ENCODE assay signal across 15 mouse cellular contexts in the genomic region with DNA sequence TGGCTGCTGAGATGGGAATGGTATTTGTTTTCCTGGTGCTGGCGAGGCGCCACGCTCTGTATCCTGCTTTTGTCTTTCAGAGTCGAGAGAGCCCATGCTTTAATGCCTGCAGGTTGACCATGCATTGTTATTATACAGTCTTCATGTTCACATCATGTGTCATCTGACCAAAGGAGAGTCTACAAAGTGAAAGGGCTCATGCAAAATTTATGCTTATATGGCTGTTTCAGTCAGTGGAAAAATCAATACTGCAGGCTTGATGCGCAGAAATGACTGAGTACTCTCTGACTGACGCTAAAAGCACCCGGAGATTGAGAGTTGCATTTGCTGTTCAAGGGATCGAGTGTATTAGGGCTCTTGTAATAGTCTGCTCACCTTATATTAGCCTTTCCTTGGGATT.
DNase-seq lines count a peak whose midpoint lies in the region; ATAC-seq and TF ChIP-seq lines count a peak whose summit lies in the region.
"Had no signal": no experiment of that assay in that cellular context is flagged by ENCODE, and none has a peak within 500 bp of the region (broad histone marks: within the 10 kb centered on the region; RNA-seq: fewer than 3 reads in every experiment).

No protein-coding gene starts in this region.

- H3K4me3 ChIP-seq in forebrain, embryonic 13.5 days, result no peak overlapping the region
- H3K4me3 ChIP-seq in hindbrain, embryonic 15.5 days, result no peak overlapping the region
- H3K4me3 ChIP-seq in neural tube, embryonic 12.5 days, result no peak overlapping the region
- H3K4me3 ChIP-seq in layer of hippocampus, adult 2 months, result no peak overlapping the region
- H3K4me3 ChIP-seq: limb, embryonic 15.5 days; stomach, embryonic 15.5 days had no signal

- 57% methylated on average over 8 of the region's 8 CpGs for WGBS in forebrain, embryonic 13.5 days
- WGBS in hindbrain, embryonic 15.5 days, result 52% methylated on average over 8 of the region's 8 CpGs
- 69% methylated on average over 8 of the region's 8 CpGs for WGBS in neural tube, embryonic 12.5 days

- H3K27ac ChIP-seq in forebrain, embryonic 13.5 days, result peak overlapping the region; percentile 58
- peak overlapping the region; percentile 32 for H3K27ac ChIP-seq in hindbrain, embryonic 15.5 days (replicated peaks)
- H3K27ac ChIP-seq in neural tube, embryonic 12.5 days, result no peak overlapping the region
- no peak overlapping the region for H3K27ac ChIP-seq in layer of hippocampus, adult 2 months
- H3K27ac ChIP-seq: limb, embryonic 15.5 days; stomach, embryonic 15.5 days had no signal

- no peak overlapping the region for H3K9ac ChIP-seq in forebrain, embryonic 13.5 days
- H3K9ac ChIP-seq in hindbrain, embryonic 15.5 days, result no peak overlapping the region
- H3K9ac ChIP-seq in neural tube, embryonic 12.5 days, result no peak overlapping the region
- H3K9ac ChIP-seq: limb, embryonic 15.5 days; stomach, embryonic 15.5 days had no signal

- peak; percentile 64 for ATAC-seq in forebrain, embryonic 13.5 days
- peak; percentile 74; the same call in 1 of the 2 replicates for ATAC-seq in hindbrain, embryonic 15.5 days (ENCODE audit: low FRiP score, low read depth)
- peak; percentile 61 for ATAC-seq in neural tube, embryonic 12.5 days (ENCODE audit: low FRiP score, low read depth)

- H3K4me2 ChIP-seq in forebrain, embryonic 13.5 days, result no peak overlapping the region
- peak overlapping the region; percentile 24; the same call in 1 of the 2 replicates for H3K4me2 ChIP-seq in hindbrain, embryonic 15.5 days
- H3K4me2 ChIP-seq in neural tube, embryonic 12.5 days (replicated peaks), result no peak overlapping the region
- H3K4me2 ChIP-seq: heart, embryonic 11.5 days; limb, embryonic 15.5 days; stomach, embryonic 15.5 days had no signal

- no peaks in the 10 kb centered on the region for H3K9me3 ChIP-seq in forebrain, embryonic 13.5 days (replicated peaks)
- H3K9me3 ChIP-seq in hindbrain, embryonic 15.5 days, result no peaks in the 10 kb centered on the region
- H3K9me3 ChIP-seq in neural tube, embryonic 12.5 days, result no peaks in the 10 kb centered on the region
- H3K9me3 ChIP-seq: limb, embryonic 15.5 days; stomach, embryonic 15.5 days had no signal

- peaks cover 16% of the 10 kb centered on the region for H3K4me1 ChIP-seq in forebrain, embryonic 13.5 days
- peaks cover 16% of the 10 kb centered on the region for H3K4me1 ChIP-seq in hindbrain, embryonic 15.5 days (replicated peaks)
- no peaks in the 10 kb centered on the region for H3K4me1 ChIP-seq in neural tube, embryonic 12.5 days
- H3K4me1 ChIP-seq: limb, embryonic 15.5 days; stomach, embryonic 15.5 days had no signal

- TF ChIP-seq CTCF in layer of hippocampus, adult 2 months (conservative IDR thresholded peaks at IDR 0.05), result no peak

- DNase-seq in cerebellum, postnatal 10 days, result peak; percentile 16 to 22
- DNase-seq in cerebellum, adult 8-10 months, result no peak
- DNase-seq in adrenal gland, postnatal 25 days, result no peak
- DNase-seq in heart, postnatal 25 days (ENCODE audit: low spot score), result no peak
- no peak for DNase-seq in layer of hippocampus, adult 2 months (ENCODE audit: low spot score in 2 of 2)
- DNase-seq: cerebellum, adult 9-10 months; kidney, adult 9 months; thymus, postnatal 14 days had no signal

- H3K27me3 ChIP-seq in forebrain, embryonic 13.5 days, result no peaks in the 10 kb centered on the region
- no peaks in the 10 kb centered on the region for H3K27me3 ChIP-seq in hindbrain, embryonic 15.5 days
- no peaks in the 10 kb centered on the region for H3K27me3 ChIP-seq in neural tube, embryonic 12.5 days (replicated peaks)
- H3K27me3 ChIP-seq: CH12.LX; limb, embryonic 15.5 days; stomach, embryonic 15.5 days had no signal

- intact Hi-C loops in heart, postnatal 25 days (cut with DNase I), result no loop called here

- no peaks in the 10 kb centered on the region for H3K36me3 ChIP-seq in forebrain, embryonic 13.5 days (ENCODE audit: poor library complexity, severe bottlenecking)
- no peaks in the 10 kb centered on the region for H3K36me3 ChIP-seq in hindbrain, embryonic 15.5 days
- H3K36me3 ChIP-seq in neural tube, embryonic 12.5 days, result no peaks in the 10 kb centered on the region
- H3K36me3 ChIP-seq: limb, embryonic 15.5 days; stomach, embryonic 15.5 days had no signal

Comparison
In these comparisons a context has a peak if more than half of its experiments do, and no peak if none do; other contexts are left out.
1. DNase-seq: peak in cerebellum, postnatal 10 days (2 of 2); none in cerebellum, adult 8-10 months (single experiment), adrenal gland, postnatal 25 days (single experiment), heart, postnatal 25 days (single experiment) and layer of hippocampus, adult 2 months (0 of 2).
2. H3K27ac ChIP-seq: peak in forebrain, embryonic 13.5 days (single experiment) and hindbrain, embryonic 15.5 days (single experiment); none in neural tube, embryonic 12.5 days (single experiment) and layer of hippocampus, adult 2 months (single experiment).
3. Peak in every context shown above with its lines, with median percentiles within 50 percentile points of each other: ATAC-seq.